Mouse (Mus musculus) brain, embryonic 14.5 days (tissue): ENCODE results near the gene Gm28230.

Experiments
- CTCF ChIP-seq: fragments of 200-500 bp; IDR thresholded peaks from 2 replicates; pipeline ENCODE4 v1.5.1; 2012; ENCODE audit warnings: inconsistent platforms, mild to moderate bottlenecking, moderate library complexity, borderline replicate concordance; ENCODE audit not compliant: insufficient read depth, insufficient read length; ENCODE audit errors: extremely low read depth
- POLR2A ChIP-seq: fragments of 200-500 bp; IDR thresholded peaks from 2 replicates; pipeline ENCODE4 v1.6.1; 2012; ENCODE audit warnings: mild to moderate bottlenecking, inconsistent platforms, borderline replicate concordance; ENCODE audit not compliant: poor library complexity, insufficient read depth, insufficient read length, severe bottlenecking; ENCODE audit errors: extremely low read depth

- no peak for TF ChIP-seq CTCF
- TF ChIP-seq POLR2A: no peak
Measured at GRCm38 (mm10) chr2:74724244-74725015, 2.1 kb upstream of the Gm28230 start.
